Mouse (Mus musculus) C2C12 (cell line): Measurements from ENCODE around the gene Aff3. TPM values are rescaled to one million over a fixed set of nuclear protein-coding genes. Genes with fewer than 3 reads are reported as not detected.

ENCODE experiments used
- H3K27me3 ChIP-seq: one replicate; pipeline ENCODE4 v1.6.1; 2011; ENCODE audit not compliant: control insufficient read depth, insufficient read depth, insufficient read length
- H3K36me3 ChIP-seq: one replicate; pipeline ENCODE4 v1.6.1; 2011; ENCODE audit not compliant: control insufficient read depth, insufficient read depth
- H3K4me3 ChIP-seq: one replicate; pipeline ENCODE4 v1.5.1; 2011; ENCODE audit warnings: mild to moderate bottlenecking, control low read depth; ENCODE audit not compliant: poor library complexity, insufficient read depth, severe bottlenecking
- H3K79me2 ChIP-seq: one replicate; pipeline ENCODE4 v1.6.1; 2011; ENCODE audit not compliant: control insufficient read depth, insufficient read depth
- H3K79me3 ChIP-seq: one replicate; pipeline ENCODE4 v1.6.1; 2011; ENCODE audit warnings: low read depth, control low read depth
- H3ac ChIP-seq: one replicate; pipeline ENCODE3; 2011; ENCODE audit warnings: low read depth; ENCODE audit not compliant: control insufficient read depth, insufficient read length
- CEBPB ChIP-seq: IDR thresholded peaks from one replicate; pipeline ENCODE4 v1.6.1; 2011; ENCODE audit warnings: low read depth, mild to moderate bottlenecking, control low read depth, moderate library complexity
- CTCF ChIP-seq: IDR thresholded peaks from one replicate; pipeline ENCODE4 v1.5.1; 2011; ENCODE audit not compliant: control insufficient read depth, insufficient read depth, insufficient read length
- FOSL1 ChIP-seq: IDR thresholded peaks from one replicate; pipeline ENCODE4 v1.8.0; 2011; ENCODE audit warnings: mild to moderate bottlenecking, low read length; ENCODE audit not compliant: poor library complexity, insufficient read depth, severe bottlenecking
- MAX ChIP-seq: IDR thresholded peaks from one replicate; pipeline ENCODE4 v1.6.1; 2011; ENCODE audit warnings: mild to moderate bottlenecking, control low read depth
- MYOD1 ChIP-seq: IDR thresholded peaks from one replicate; pipeline ENCODE4 v1.6.1; 2011; ENCODE audit warnings: low read depth; ENCODE audit not compliant: control insufficient read depth, insufficient read length
- MYOG ChIP-seq: IDR thresholded peaks from one replicate; pipeline ENCODE4 v1.6.1; 2011; ENCODE audit not compliant: control insufficient read depth, insufficient read length; ENCODE audit errors: extremely low read depth
- USF1 ChIP-seq: IDR thresholded peaks from one replicate; pipeline ENCODE4 v1.6.1; 2011; ENCODE audit warnings: low read depth, mild to moderate bottlenecking, control low read depth, moderate library complexity
- polyA plus RNA-seq: library from polyadenylated mRNA; unstranded; fragments of >200 nt; fragmentation: generic; extraction: Trizol; gene quantifications from one replicate; pipeline ENCODE4 v1.2.1, GENCODE M21; 2012; ENCODE audit warnings: missing spikeins

The Aff3 gene
- polyA plus RNA-seq, 1 experiment: not detected

DNA sequence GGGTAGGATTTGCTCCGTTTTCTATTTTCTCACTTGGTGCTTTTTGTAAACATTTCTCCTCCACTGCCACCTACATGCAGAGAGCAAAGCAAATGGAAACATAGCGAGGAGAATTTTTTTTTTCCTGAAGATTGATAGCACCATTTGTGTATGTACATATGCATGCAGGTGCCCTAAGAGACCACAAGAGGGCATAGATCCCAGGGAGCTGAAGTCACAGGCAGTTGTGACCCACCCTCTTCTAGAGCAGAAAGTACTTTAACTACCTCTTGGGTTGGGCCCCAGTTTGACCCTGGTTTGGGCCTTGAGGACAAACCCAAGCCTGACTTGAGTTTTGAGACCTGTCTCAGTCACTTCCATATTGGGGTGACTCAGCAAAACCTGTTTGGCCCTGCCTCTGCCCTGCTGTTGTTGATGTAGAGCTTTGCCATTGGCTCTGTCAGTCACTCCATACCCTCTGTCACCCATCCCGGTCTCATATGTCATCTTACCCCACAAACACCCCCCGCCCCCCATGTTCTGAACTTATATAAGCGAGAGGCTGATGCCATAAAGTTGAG is 9.7 kb downstream of the Aff3 start:
- Histone ChIP-seq H3K27me3 (no peaks in the 10 kb centered on the region), H3K79me2 (no peaks in the 10 kb centered on the region), H3K79me3 (no peaks in the 10 kb centered on the region), H3K4me3 (no peak overlapping the region), H3K36me3 (no peaks in the 10 kb centered on the region), H3ac (no peak overlapping the region)
- TF ChIP-seq MYOG: no peak
- no peak for TF ChIP-seq USF1
- no peak for TF ChIP-seq MAX
- no peak for TF ChIP-seq FOSL1
- no peak for TF ChIP-seq CTCF
- TF ChIP-seq MYOD1: no peak
- TF ChIP-seq CEBPB: no peak

- no peak overlapping the region for H3ac ChIP-seq
Observed at GRCm38 (mm10) chr1:38650031-38650430, 14.7 kb downstream of the Aff3 start.

GRCm38 (mm10) chr1:38649174-38649573 is 15.6 kb downstream of the Aff3 start:
- Histone ChIP-seq H3K36me3 (no peaks in the 10 kb centered on the region), H3ac (no peak overlapping the region), H3K79me2 (no peaks in the 10 kb centered on the region), H3K27me3 (no peaks in the 10 kb centered on the region), H3K4me3 (no peak overlapping the region), H3K79me3 (no peaks in the 10 kb centered on the region)
- TF ChIP-seq FOSL1 (no peak), CTCF (no peak), MYOD1 (no peak), MAX (no peak), CEBPB (no peak), MYOG (no peak), USF1 (no peak)

More at GRCm38 (mm10) chr1:38650031-38650430, 14.7 kb downstream of the Aff3 start:
- H3K27me3 ChIP-seq: no peaks in the 10 kb centered on the region
- H3K36me3 ChIP-seq: no peaks in the 10 kb centered on the region
- H3K79me2 ChIP-seq: no peaks in the 10 kb centered on the region
- no peak for TF ChIP-seq FOSL1
- no peak for TF ChIP-seq USF1
- no peak for TF ChIP-seq MAX
- TF ChIP-seq CEBPB: no peak
- no peaks in the 10 kb centered on the region for H3K79me3 ChIP-seq
- no peak overlapping the region for H3K4me3 ChIP-seq

DNA sequence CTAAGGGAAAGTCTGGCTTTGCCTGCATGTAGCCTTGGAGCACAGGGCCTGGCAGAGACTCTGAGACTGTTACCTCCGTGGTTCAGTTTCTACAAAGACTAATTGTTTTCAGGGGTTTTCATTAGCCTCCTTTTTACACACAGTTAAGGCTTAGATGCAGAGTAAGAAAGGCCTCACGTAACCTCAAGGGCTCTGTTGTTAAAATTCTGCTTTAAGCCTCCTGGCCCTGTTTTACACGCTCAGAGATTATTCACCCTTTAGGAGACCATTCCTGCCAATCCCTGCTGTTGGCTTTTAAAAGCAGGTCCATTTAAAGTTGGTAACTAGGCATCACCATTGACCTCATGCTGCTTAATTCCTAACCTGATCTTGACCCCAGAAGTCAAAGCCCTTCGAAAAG is 22.5 kb downstream of the Aff3 start:
- H3K79me2 ChIP-seq: no peaks in the 10 kb centered on the region
- TF ChIP-seq MYOG (no peak), CTCF (no peak), FOSL1 (no peak), CEBPB (no peak), USF1 (no peak), MYOD1 (no peak), MAX (no peak)
- no peaks in the 10 kb centered on the region for H3K36me3 ChIP-seq
- no peak overlapping the region for H3ac ChIP-seq
- H3K79me3 ChIP-seq: no peaks in the 10 kb centered on the region
- H3K4me3 ChIP-seq: no peak overlapping the region
- no peaks in the 10 kb centered on the region for H3K27me3 ChIP-seq

DNA sequence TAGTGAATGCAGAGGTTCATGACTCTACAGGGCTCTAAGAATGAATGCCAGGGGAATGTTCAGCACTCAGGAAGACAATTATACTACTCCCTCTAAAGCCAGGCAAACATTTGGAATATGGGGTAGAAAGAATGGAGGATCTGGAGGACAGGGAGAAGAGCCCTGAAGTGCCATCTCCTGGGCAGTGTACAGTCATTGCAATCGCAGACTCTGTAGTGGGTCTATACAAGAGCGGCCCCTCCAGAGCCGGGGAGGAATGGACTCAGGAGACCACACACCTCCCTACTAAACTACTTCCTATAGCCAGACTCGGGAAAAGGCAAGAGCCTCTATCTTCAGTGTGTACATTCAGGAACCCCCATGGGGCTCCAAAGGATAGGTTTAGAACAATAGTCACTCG is 25.1 kb downstream of the Aff3 start:
- H3K79me2 ChIP-seq: no peaks in the 10 kb centered on the region
- no peak overlapping the region for H3K4me3 ChIP-seq
- TF ChIP-seq MYOG (no peak), USF1 (no peak), MYOD1 (no peak), MAX (no peak), CEBPB (no peak), FOSL1 (no peak), CTCF (no peak)
- no peaks in the 10 kb centered on the region for H3K36me3 ChIP-seq
- no peaks in the 10 kb centered on the region for H3K27me3 ChIP-seq
- no peak overlapping the region for H3ac ChIP-seq
- no peaks in the 10 kb centered on the region for H3K79me3 ChIP-seq

- Histone ChIP-seq H3K79me3 (no peaks in the 10 kb centered on the region), H3K36me3 (no peaks in the 10 kb centered on the region), H3K4me3 (no peak overlapping the region), H3K27me3 (peaks cover 7% of the 10 kb centered on the region), H3ac (no peak overlapping the region), H3K79me2 (no peaks in the 10 kb centered on the region)
- no peak for TF ChIP-seq MYOG
Observed at GRCm38 (mm10) chr1:38635596-38635995, 29.2 kb downstream of the Aff3 start.
